Mouse (Mus musculus): ENCODE results near the gene Arhgap10. TPM values are rescaled to one million over a fixed set of nuclear protein-coding genes. Genes with fewer than 3 reads are reported as not detected.

Gene Arhgap10
- total RNA-seq, 1 experiment from 2014 or later = 11.5 TPM

- no peak for ATAC-seq (replicated peaks; ENCODE audit: insufficient number of reproducible peaks, low FRiP score, low TSS enrichment, poor library complexity, severe bottlenecking)
Measured at GRCm38 (mm10) chr8:77282605-77283236, 235.0 kb downstream of the Arhgap10 start.

DNA sequence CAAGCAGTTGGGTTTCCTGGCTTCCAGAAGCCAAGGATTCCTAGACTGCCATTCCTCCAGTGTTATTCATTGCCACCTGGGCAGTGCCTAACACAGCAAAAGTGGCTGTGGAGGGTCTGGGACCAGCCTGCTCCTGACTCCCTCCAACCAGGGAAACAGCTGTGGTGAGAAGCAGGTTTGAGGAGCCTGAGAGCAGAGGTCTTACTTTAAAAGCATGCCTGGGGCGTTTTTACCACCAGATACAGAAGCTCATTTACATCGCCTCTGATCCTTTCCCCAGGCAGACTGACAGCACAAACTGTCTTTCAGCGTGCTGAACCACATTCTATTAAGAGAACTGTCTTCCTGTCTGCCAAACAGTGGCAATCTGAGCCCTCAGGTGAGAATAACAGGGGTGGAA lies 237.8 kb downstream of the Arhgap10 start:
- ATAC-seq (replicated peaks; ENCODE audit: insufficient number of reproducible peaks, low FRiP score, low TSS enrichment, poor library complexity, severe bottlenecking) = no peak

DNA sequence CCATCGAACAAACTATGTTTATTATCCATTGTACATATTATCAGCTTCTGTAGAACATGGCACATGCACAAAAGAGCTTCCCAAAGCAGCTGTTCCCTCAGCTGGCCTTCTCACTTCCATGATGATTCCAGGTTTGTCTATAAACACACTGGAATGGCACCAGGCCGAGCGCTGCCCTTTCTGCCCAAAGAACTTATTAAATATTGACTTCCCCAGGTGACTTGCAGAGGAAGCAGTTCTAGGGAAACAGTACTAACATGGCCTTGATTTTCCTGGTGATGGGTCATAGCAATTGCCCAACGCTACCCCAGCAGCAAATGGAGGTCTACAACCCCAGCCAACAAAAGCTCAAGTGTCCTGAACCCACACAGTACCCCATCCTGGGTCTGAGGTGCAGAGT lies 239.5 kb downstream of the Arhgap10 start:
- ATAC-seq (replicated peaks; ENCODE audit: insufficient number of reproducible peaks, low FRiP score, low TSS enrichment, poor library complexity, severe bottlenecking) = no peak

GRCm38 (mm10) chr8:77276827-77277226 lies 240.9 kb downstream of the Arhgap10 start:
- no peak for ATAC-seq (replicated peaks; ENCODE audit: insufficient number of reproducible peaks, low FRiP score, low TSS enrichment, poor library complexity, severe bottlenecking)

GRCm38 (mm10) chr8:77275571-77275970 lies 242.2 kb downstream of the Arhgap10 start:
- ATAC-seq (replicated peaks; ENCODE audit: insufficient number of reproducible peaks, low FRiP score, low TSS enrichment, poor library complexity, severe bottlenecking) = no peak

DNA sequence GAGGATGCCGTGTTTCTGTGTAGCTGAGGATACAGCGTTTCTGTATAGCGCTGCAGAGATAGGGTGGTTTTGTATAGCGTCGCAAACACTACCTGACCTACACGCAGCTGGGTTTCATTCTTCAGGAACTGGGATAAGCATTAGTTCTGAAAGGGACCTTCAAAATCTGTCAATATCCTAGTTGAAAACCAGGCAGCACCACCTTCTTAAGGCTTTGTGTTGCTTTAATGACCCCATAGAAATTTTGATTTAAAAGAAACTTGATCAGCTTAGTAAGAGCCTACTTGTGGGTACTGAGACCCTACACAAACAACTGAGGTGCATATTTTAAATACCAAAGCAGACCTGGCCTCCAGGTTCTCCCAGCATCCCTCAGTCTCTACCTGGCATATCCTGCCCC lies 245.6 kb downstream of the Arhgap10 start:
- ATAC-seq (replicated peaks; ENCODE audit: insufficient number of reproducible peaks, low FRiP score, low TSS enrichment, poor library complexity, severe bottlenecking) = no peak

- ATAC-seq (replicated peaks; ENCODE audit: insufficient number of reproducible peaks, low FRiP score, low TSS enrichment, poor library complexity, severe bottlenecking) = no peak
Measured at GRCm38 (mm10) chr8:77267941-77268405, 249.8 kb downstream of the Arhgap10 start.

DNA sequence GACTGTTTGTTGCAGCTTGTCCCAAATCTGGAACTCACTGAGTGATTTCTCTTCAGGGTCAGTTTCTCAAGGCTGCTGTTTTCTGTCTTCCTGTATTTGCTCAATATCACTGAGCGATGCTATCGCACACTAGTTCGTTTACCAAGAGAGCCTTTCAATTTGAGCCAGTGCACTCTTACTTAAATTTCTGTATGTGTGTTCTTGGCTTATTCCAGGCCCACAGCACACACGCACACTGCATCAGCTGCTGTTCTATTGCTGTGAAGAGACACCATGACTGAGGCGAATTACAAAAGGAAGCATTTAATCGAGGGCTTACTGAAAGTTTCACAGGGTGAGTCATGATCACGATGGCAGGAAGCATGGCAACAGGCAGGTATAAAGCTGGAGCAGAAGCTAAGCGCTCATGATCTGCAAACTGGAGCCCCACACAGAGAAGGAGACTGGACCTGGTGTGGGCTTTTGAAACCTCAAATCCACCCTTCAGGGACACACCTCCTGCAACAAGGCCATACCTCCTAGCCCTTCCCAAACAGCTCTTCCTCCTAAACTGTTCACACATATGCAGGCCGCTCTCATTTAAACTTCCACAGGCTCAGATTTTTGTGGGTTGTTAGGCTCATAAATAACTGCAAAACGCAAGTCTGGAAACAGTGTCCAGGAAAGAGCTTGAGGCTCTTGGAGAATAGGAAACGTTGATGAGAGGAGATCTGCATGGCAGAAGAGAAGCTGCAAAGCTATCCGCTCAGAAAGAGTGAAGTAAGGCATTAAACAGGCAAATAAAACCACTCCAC lies 255.3 kb downstream of the Arhgap10 start:
- no peak for ATAC-seq (replicated peaks; ENCODE audit: insufficient number of reproducible peaks, low FRiP score, low TSS enrichment, poor library complexity, severe bottlenecking)

DNA sequence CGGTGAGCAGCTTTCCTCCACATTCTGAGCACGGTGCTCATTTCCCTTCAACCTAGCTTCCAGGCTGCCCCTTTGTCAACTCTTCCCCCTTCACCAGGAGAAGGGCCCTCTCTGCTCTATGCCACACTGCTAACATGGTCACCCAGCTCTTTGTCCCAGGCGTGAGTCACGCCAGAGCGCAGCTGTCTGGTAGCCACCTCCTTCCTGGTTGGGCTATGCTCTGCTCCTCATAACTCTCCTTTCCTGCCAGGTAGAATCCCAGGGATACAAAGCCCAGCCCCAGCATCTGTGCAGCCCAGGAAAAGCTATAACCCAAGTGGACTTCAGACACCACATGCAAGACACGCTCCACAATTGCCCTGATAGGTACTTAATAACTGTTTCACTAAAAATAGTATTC lies 256.5 kb downstream of the Arhgap10 start:
- no peak for ATAC-seq (replicated peaks; ENCODE audit: insufficient number of reproducible peaks, low FRiP score, low TSS enrichment, poor library complexity, severe bottlenecking)

- no peak for ATAC-seq (replicated peaks; ENCODE audit: insufficient number of reproducible peaks, low FRiP score, low TSS enrichment, poor library complexity, severe bottlenecking)
Measured at GRCm38 (mm10) chr8:77257085-77257451, 260.7 kb downstream of the Arhgap10 start.

GRCm38 (mm10) chr8:77256450-77257084 lies 261.2 kb downstream of the Arhgap10 start:
- ATAC-seq (replicated peaks; ENCODE audit: insufficient number of reproducible peaks, low FRiP score, low TSS enrichment, poor library complexity, severe bottlenecking) = no peak

- ATAC-seq (replicated peaks; ENCODE audit: insufficient number of reproducible peaks, low FRiP score, low TSS enrichment, poor library complexity, severe bottlenecking) = no peak
Measured at GRCm38 (mm10) chr8:77254466-77254865, 263.3 kb downstream of the Arhgap10 start.

DNA sequence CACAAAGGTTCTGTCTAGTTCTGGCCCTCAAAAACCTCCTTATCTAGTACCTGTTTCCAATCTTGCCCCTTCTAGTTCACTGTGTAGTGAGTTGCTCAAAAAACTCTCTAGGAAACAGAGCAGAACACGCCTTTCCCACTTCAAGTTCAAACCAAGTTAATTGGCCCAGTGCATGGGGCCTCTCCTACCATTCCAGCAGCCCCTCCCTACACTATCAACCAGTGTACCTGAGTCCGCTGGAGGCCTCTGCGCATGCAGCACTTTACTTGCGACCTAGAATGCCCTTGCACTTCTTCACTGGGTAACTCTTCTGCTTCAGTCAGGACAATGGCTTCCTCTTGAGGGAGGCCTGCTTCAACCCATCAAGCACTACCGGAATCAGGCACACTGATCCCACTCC lies 266.6 kb downstream of the Arhgap10 start:
- ATAC-seq (replicated peaks; ENCODE audit: insufficient number of reproducible peaks, low FRiP score, low TSS enrichment, poor library complexity, severe bottlenecking) = no peak

DNA sequence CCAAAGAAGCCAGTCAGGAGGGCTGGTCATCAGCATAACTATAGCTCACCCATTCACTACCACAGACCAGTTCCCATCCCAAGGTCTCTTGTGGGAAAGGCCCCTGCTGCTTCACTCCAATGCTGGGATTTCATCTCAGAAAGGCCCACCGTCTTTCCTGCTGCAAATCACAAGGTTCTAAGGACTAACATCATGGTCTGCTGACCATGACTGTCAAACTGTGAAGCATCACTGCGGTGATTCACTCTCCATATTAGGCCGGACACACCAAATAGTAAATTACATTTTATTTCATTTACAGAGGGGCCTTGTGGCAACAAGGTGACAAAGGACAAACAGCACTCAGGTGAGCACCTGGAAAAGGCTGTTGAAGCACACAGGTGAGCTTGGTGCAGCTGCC lies 267.7 kb downstream of the Arhgap10 start:
- ATAC-seq (replicated peaks; ENCODE audit: insufficient number of reproducible peaks, low FRiP score, low TSS enrichment, poor library complexity, severe bottlenecking) = no peak

DNA sequence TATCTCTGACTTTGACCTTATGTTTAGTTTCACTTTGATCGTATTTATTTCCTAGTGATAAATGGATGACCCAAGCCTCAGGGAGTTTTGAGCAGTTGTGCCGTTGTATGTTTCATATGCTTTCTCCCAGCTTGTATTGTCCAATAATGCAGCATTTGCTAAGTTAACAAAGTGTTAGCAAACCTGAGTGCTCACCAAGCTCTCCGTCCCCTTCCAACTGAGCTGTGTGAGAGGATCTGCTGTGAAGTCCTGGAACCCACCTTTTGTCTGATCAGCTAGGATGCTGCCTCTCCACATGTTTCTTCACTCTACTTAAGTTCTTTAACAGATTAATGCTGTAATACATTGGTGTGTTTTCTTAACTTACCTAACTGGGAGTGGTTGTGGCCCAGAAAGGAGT lies 276.4 kb downstream of the Arhgap10 start:
- no peak for ATAC-seq (replicated peaks; ENCODE audit: insufficient number of reproducible peaks, low FRiP score, low TSS enrichment, poor library complexity, severe bottlenecking)

DNA sequence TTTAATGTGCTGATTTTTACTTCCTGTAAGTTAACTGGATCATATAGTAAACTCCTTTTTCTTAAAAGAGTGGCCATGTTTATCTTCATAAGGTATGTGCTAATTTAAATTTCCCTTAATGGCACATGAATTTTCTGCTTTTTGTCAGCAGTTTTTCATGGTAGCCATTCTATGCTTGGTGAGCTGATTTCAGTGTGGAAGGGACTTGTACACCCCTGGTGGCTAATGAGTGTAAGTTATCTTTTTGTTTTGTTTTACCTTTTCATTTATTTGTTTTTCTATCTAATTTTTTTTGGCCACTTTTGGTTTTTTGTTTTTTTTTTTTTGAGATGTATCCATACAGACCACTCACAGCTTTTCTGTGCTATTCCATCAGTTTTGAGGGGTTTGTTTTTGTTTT lies 278.3 kb downstream of the Arhgap10 start:
- ATAC-seq (replicated peaks; ENCODE audit: insufficient number of reproducible peaks, low FRiP score, low TSS enrichment, poor library complexity, severe bottlenecking) = no peak

DNA sequence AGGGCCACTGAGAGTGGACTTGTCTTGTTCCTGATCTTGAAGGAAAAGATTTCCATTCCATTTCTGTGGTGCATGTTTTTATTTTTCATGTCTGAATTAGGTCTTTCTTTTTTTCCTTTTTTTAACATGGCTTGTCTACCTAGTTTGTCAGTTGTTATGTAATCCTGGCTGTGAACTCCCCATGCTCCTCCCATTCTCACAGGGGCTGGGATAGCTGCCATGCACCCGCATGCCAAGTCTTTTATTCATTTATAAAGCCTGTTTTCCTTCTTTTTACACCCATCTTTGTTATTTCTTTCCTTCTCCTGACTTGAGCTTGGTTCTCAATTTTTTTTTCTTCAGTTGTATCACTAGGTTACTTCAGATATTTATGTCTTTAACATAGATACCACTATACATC lies 281.1 kb downstream of the Arhgap10 start:
- no peak for ATAC-seq (replicated peaks; ENCODE audit: insufficient number of reproducible peaks, low FRiP score, low TSS enrichment, poor library complexity, severe bottlenecking)

GRCm38 (mm10) chr8:77232411-77232810 lies 285.3 kb downstream of the Arhgap10 start:
- no peak for ATAC-seq (replicated peaks; ENCODE audit: insufficient number of reproducible peaks, low FRiP score, low TSS enrichment, poor library complexity, severe bottlenecking)

DNA sequence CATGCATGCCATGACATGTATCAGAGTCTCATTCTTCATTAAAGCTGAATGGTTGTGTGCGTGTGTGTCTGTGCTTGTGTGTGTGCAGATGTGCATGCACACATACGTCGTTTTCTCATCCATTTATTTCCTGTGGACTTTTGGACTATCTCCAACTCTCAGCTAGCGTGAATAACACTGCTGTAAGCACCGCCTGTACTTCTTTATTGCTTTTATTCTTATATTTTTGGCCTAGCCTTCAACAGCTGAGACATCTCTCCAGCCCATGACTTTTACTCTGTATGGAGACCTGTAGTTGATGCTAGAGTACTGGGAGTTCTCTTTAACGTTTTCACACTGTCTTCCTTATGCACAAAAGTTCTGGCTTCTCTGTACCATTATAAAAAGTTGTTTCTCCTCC lies 285.9 kb downstream of the Arhgap10 start:
- ATAC-seq (replicated peaks; ENCODE audit: insufficient number of reproducible peaks, low FRiP score, low TSS enrichment, poor library complexity, severe bottlenecking) = no peak

DNA sequence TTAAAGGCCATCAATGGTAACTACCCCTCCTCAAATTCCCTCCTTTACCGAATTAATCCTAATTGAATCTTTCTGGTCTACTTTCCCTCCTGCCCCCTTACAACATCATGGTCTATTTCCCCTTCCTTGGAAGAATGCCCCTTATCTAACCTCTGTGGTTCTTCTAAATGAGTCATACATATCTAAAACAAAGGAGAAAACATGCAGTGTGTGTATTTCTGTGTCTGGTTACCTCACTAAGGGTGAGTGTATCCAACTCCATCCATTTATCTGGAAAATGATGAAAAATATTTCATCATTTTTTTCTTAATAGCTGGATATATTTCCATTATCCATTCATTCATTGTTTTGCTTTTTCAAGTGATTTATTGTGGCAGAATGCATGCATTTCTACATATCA lies 286.5 kb downstream of the Arhgap10 start:
- no peak for ATAC-seq (replicated peaks; ENCODE audit: insufficient number of reproducible peaks, low FRiP score, low TSS enrichment, poor library complexity, severe bottlenecking)
